Comparison of ENCODE assay signal across 18 mouse cellular contexts in genomic region chrX:140997912-140998545, GRCm38 (mm10). TPM values are rescaled to one million over a fixed set of nuclear protein-coding genes. Genes with fewer than 3 reads are reported as not detected.
A peak's percentile ranks its signal among the peaks of the same experiment; 100 is the strongest.
DNase-seq lines count a peak whose midpoint lies in the region; ATAC-seq and TF ChIP-seq lines count a peak whose summit lies in the region.
"Had no signal": no experiment of that assay in that cellular context is flagged by ENCODE, and none has a peak within 500 bp of the region (broad histone marks: within the 10 kb centered on the region; RNA-seq: fewer than 3 reads in every experiment).

No protein-coding gene starts in this region.

- H3K36me3 ChIP-seq in forebrain, embryonic 13.5 days (ENCODE audit: poor library complexity, severe bottlenecking) = 0 out of 2 replicates have a peak, but pooled peaks cover 4% of the 10 kb centered on the region
- no peaks in the 10 kb centered on the region for H3K36me3 ChIP-seq in forebrain, embryonic 11.5 days (ENCODE audit: control insufficient read depth, insufficient read depth, low read length)
- 0 out of 2 replicates have a peak, but pooled peaks cover 3% of the 10 kb centered on the region for H3K36me3 ChIP-seq in hindbrain, embryonic 12.5 days
- peaks cover 3% of the 10 kb centered on the region; the same call in 1 of the 2 replicates for H3K36me3 ChIP-seq in hindbrain, embryonic 13.5 days
- H3K36me3 ChIP-seq in liver, embryonic 14.5 days (replicated peaks; ENCODE audit: control insufficient read depth, insufficient read depth, low read depth) = no peaks in the 10 kb centered on the region
- no peaks in the 10 kb centered on the region for H3K36me3 ChIP-seq in liver, postnatal 0 days (replicated peaks; ENCODE audit: insufficient read depth, low read length)
- no peaks in the 10 kb centered on the region for H3K36me3 ChIP-seq in midbrain, embryonic 13.5 days
- H3K36me3 ChIP-seq in midbrain, embryonic 14.5 days (ENCODE audit: control insufficient read depth, insufficient read depth, low read length) = no peaks in the 10 kb centered on the region
- H3K36me3 ChIP-seq: embryonic facial prominence, embryonic 12.5 days; heart, embryonic 13.5 days had no signal

- H3K9ac ChIP-seq in forebrain, embryonic 13.5 days = no peak overlapping the region
- H3K9ac ChIP-seq in forebrain, embryonic 11.5 days (ENCODE audit: low read length) = no peak overlapping the region
- no peak overlapping the region for H3K9ac ChIP-seq in hindbrain, embryonic 12.5 days
- no peak overlapping the region for H3K9ac ChIP-seq in hindbrain, embryonic 13.5 days
- H3K9ac ChIP-seq in liver, embryonic 14.5 days (replicated peaks) = no peak overlapping the region
- H3K9ac ChIP-seq in liver, postnatal 0 days (replicated peaks) = no peak overlapping the region
- H3K9ac ChIP-seq in midbrain, embryonic 13.5 days (replicated peaks) = no peak overlapping the region
- H3K9ac ChIP-seq in midbrain, embryonic 14.5 days (replicated peaks; ENCODE audit: low read length) = no peak overlapping the region
- H3K9ac ChIP-seq: embryonic facial prominence, embryonic 12.5 days; forebrain, postnatal 0 days; heart, embryonic 13.5 days had no signal

- no peak overlapping the region for H3K4me2 ChIP-seq in forebrain, embryonic 13.5 days
- no peak overlapping the region for H3K4me2 ChIP-seq in forebrain, embryonic 11.5 days (ENCODE audit: low read depth, low read length, severe bottlenecking)
- no peak overlapping the region for H3K4me2 ChIP-seq in hindbrain, embryonic 12.5 days (replicated peaks)
- H3K4me2 ChIP-seq in hindbrain, embryonic 13.5 days = no peak overlapping the region
- H3K4me2 ChIP-seq in liver, embryonic 14.5 days (ENCODE audit: low read depth) = no peak overlapping the region
- no peak overlapping the region for H3K4me2 ChIP-seq in liver, postnatal 0 days (ENCODE audit: low read depth, low read length)
- H3K4me2 ChIP-seq in midbrain, embryonic 13.5 days (replicated peaks) = no peak overlapping the region
- H3K4me2 ChIP-seq in midbrain, embryonic 14.5 days (ENCODE audit: low read length) = no peak overlapping the region
- H3K4me2 ChIP-seq: embryonic facial prominence, embryonic 12.5 days; heart, embryonic 13.5 days had no signal

- H3K27ac ChIP-seq in forebrain, embryonic 13.5 days = no peak overlapping the region
- no peak overlapping the region for H3K27ac ChIP-seq in forebrain, embryonic 11.5 days (ENCODE audit: low read depth, low read length)
- H3K27ac ChIP-seq in hindbrain, embryonic 12.5 days = no peak overlapping the region
- H3K27ac ChIP-seq in hindbrain, embryonic 13.5 days = no peak overlapping the region
- no peak overlapping the region for H3K27ac ChIP-seq in liver, embryonic 14.5 days
- no peak overlapping the region for H3K27ac ChIP-seq in liver, postnatal 0 days (ENCODE audit: low read depth)
- H3K27ac ChIP-seq in midbrain, embryonic 13.5 days = no peak overlapping the region
- no peak overlapping the region for H3K27ac ChIP-seq in midbrain, embryonic 14.5 days (replicated peaks; ENCODE audit: low read depth, low read length)
- H3K27ac ChIP-seq: embryonic facial prominence, embryonic 12.5 days; heart, embryonic 13.5 days had no signal

- 0 out of 2 replicates have a peak, but pooled peaks have one; percentile 24 for ATAC-seq in forebrain, embryonic 13.5 days
- no peak for ATAC-seq in forebrain, embryonic 11.5 days (replicated peaks; ENCODE audit: low FRiP score)
- 0 out of 2 replicates have a peak, but pooled peaks have one; percentile 22 for ATAC-seq in hindbrain, embryonic 12.5 days (ENCODE audit: low FRiP score)
- no peak for ATAC-seq in hindbrain, embryonic 13.5 days (ENCODE audit: low FRiP score)
- 0 out of 2 replicates have a peak, but pooled peaks have one; percentile 21 for ATAC-seq in liver, embryonic 14.5 days (ENCODE audit: insufficient read depth)
- no peak for ATAC-seq in liver, postnatal 0 days
- ATAC-seq in midbrain, embryonic 13.5 days = 0 out of 2 replicates have a peak, but pooled peaks have one; percentile 30
- no peak; the same call in 1 of the 2 replicates for ATAC-seq in midbrain, embryonic 14.5 days (ENCODE audit: low FRiP score, low TSS enrichment)

- H3K27me3 ChIP-seq in forebrain, embryonic 13.5 days = peaks cover 13% of the 10 kb centered on the region; the same call in 1 of the 2 replicates
- H3K27me3 ChIP-seq in forebrain, embryonic 11.5 days (ENCODE audit: control insufficient read depth, insufficient read depth, low read length) = peaks cover 14% of the 10 kb centered on the region; the same call in 1 of the 2 replicates
- H3K27me3 ChIP-seq in hindbrain, embryonic 12.5 days = peaks cover 53% of the 10 kb centered on the region
- peaks cover 47% of the 10 kb centered on the region for H3K27me3 ChIP-seq in hindbrain, embryonic 13.5 days
- H3K27me3 ChIP-seq in liver, embryonic 14.5 days (ENCODE audit: control insufficient read depth, insufficient read depth, low read length) = no peaks in the 10 kb centered on the region
- H3K27me3 ChIP-seq in liver, postnatal 0 days (ENCODE audit: insufficient read depth, low read length) = peaks cover 4% of the 10 kb centered on the region; the same call in 1 of the 2 replicates
- peaks cover 34% of the 10 kb centered on the region for H3K27me3 ChIP-seq in midbrain, embryonic 13.5 days
- H3K27me3 ChIP-seq in midbrain, embryonic 14.5 days (ENCODE audit: control insufficient read depth, insufficient read depth, low read length) = no peaks in the 10 kb centered on the region; the same call in 1 of the 2 replicates

- H3K9me3 ChIP-seq in forebrain, embryonic 13.5 days (replicated peaks) = no peaks in the 10 kb centered on the region
- no peaks in the 10 kb centered on the region for H3K9me3 ChIP-seq in forebrain, embryonic 11.5 days (ENCODE audit: control insufficient read depth, low read length)
- no peaks in the 10 kb centered on the region for H3K9me3 ChIP-seq in hindbrain, embryonic 12.5 days (replicated peaks)
- H3K9me3 ChIP-seq in hindbrain, embryonic 13.5 days = no peaks in the 10 kb centered on the region
- H3K9me3 ChIP-seq in liver, embryonic 14.5 days (ENCODE audit: control insufficient read depth, low read length) = no peaks in the 10 kb centered on the region
- no peaks in the 10 kb centered on the region for H3K9me3 ChIP-seq in liver, postnatal 0 days (ENCODE audit: low read length)
- H3K9me3 ChIP-seq in midbrain, embryonic 13.5 days = no peaks in the 10 kb centered on the region
- H3K9me3 ChIP-seq in midbrain, embryonic 14.5 days (ENCODE audit: control insufficient read depth, low read length) = no peaks in the 10 kb centered on the region
- H3K9me3 ChIP-seq: embryonic facial prominence, embryonic 12.5 days; heart, embryonic 13.5 days had no signal

- H3K4me1 ChIP-seq in forebrain, embryonic 13.5 days = no peaks in the 10 kb centered on the region
- no peaks in the 10 kb centered on the region for H3K4me1 ChIP-seq in forebrain, embryonic 11.5 days (replicated peaks; ENCODE audit: control insufficient read depth, insufficient read depth, low read length)
- H3K4me1 ChIP-seq in hindbrain, embryonic 12.5 days = no peaks in the 10 kb centered on the region
- H3K4me1 ChIP-seq in hindbrain, embryonic 13.5 days (replicated peaks) = no peaks in the 10 kb centered on the region
- no peaks in the 10 kb centered on the region for H3K4me1 ChIP-seq in liver, embryonic 14.5 days (replicated peaks; ENCODE audit: control insufficient read depth in 2 of 2, insufficient read depth in 2 of 2, low read length in 1 of 2)
- no peaks in the 10 kb centered on the region for H3K4me1 ChIP-seq in liver, postnatal 0 days (ENCODE audit: insufficient read depth)
- H3K4me1 ChIP-seq in midbrain, embryonic 13.5 days (replicated peaks) = no peaks in the 10 kb centered on the region
- H3K4me1 ChIP-seq in midbrain, embryonic 14.5 days (ENCODE audit: control insufficient read depth, insufficient read depth, low read length) = no peaks in the 10 kb centered on the region
- H3K4me1 ChIP-seq: embryonic facial prominence, embryonic 12.5 days; heart, embryonic 13.5 days had no signal

- TF ChIP-seq CTCF in liver, embryonic 14.5 days (IDR thresholded peaks at IDR 0.05; ENCODE audit: low read depth) = no peak
- TF ChIP-seq CTCF in liver, postnatal 0 days (IDR thresholded peaks at IDR 0.05; ENCODE audit: low read depth) = no peak

- no peak overlapping the region for H3K4me3 ChIP-seq in forebrain, embryonic 13.5 days
- H3K4me3 ChIP-seq in forebrain, embryonic 11.5 days (ENCODE audit: low read depth, low read length) = no peak overlapping the region
- no peak overlapping the region for H3K4me3 ChIP-seq in hindbrain, embryonic 12.5 days
- no peak overlapping the region for H3K4me3 ChIP-seq in hindbrain, embryonic 13.5 days
- H3K4me3 ChIP-seq in liver, embryonic 14.5 days (ENCODE audit: insufficient read depth in 1 of 2, low read depth in 2 of 2, low read length in 2 of 2) = no peak overlapping the region
- no peak overlapping the region for H3K4me3 ChIP-seq in liver, postnatal 0 days (ENCODE audit: low read depth, low read length)
- no peak overlapping the region for H3K4me3 ChIP-seq in midbrain, embryonic 13.5 days (replicated peaks)
- H3K4me3 ChIP-seq in midbrain, embryonic 14.5 days (replicated peaks; ENCODE audit: low read depth, low read length) = no peak overlapping the region
- H3K4me3 ChIP-seq: embryonic facial prominence, embryonic 12.5 days; heart, embryonic 13.5 days had no signal

- no peak for TF ChIP-seq EP300 in liver, embryonic 14.5 days (IDR thresholded peaks at IDR 0.05; ENCODE audit: low read depth)
- no peak for TF ChIP-seq EP300 in liver, postnatal 0 days (IDR thresholded peaks at IDR 0.05; ENCODE audit: low read depth)

- DNase-seq in forebrain, embryonic 11.5 days (ENCODE audit: low spot score) = no peak
- no peak for DNase-seq in liver, embryonic 14.5 days (ENCODE audit: low read depth in 3 of 3, low spot score in 3 of 3)
- no peak for DNase-seq in liver, postnatal 0 days
- no peak for DNase-seq in midbrain, embryonic 14.5 days
- DNase-seq: adrenal gland, postnatal 10 days; cerebellum, adult 11 months; cerebellum, adult 8-10 months; cerebellum, postnatal 14 days; embryo, embryonic 11 days; forebrain, postnatal 0 days; gastrocnemius, postnatal 14 days; heart, postnatal 36 days had no signal

- 88% methylated on average over 1 of the region's 1 CpGs for WGBS in forebrain, embryonic 13.5 days
- WGBS in forebrain, embryonic 11.5 days = 60% methylated on average over 1 of the region's 1 CpGs
- WGBS in hindbrain, embryonic 12.5 days = 67% methylated on average over 1 of the region's 1 CpGs
- 67% methylated on average over 1 of the region's 1 CpGs for WGBS in hindbrain, embryonic 13.5 days
- WGBS in liver, embryonic 14.5 days (ENCODE audit: insufficient replicate concordance) = 82% methylated on average over 1 of the region's 1 CpGs
- 100% methylated on average over 1 of the region's 1 CpGs for WGBS in liver, postnatal 0 days (ENCODE audit: insufficient replicate concordance)
- WGBS in midbrain, embryonic 13.5 days = 33% methylated on average over 1 of the region's 1 CpGs
- WGBS in midbrain, embryonic 14.5 days = 73% methylated on average over 1 of the region's 1 CpGs

RNA-seq across cellular contexts. Expression of gene Atg4a, which starts 41.3 kb away (rescaled TPM):
- 12.2 and 12.3 TPM in 2 replicates for polyA plus RNA-seq in forebrain, embryonic 13.5 days (2015; fragmentation: Nextera tagmentation; extraction: Ambion mirVana)
- 13.3 and 13.6 TPM in 2 replicates for polyA plus RNA-seq in forebrain, embryonic 11.5 days (2014; fragmentation: Nextera tagmentation; extraction: Ambion mirVana)
- polyA plus RNA-seq in hindbrain, embryonic 12.5 days (2016; fragmentation: Nextera tagmentation; extraction: Ambion mirVana) = 12.7 and 14.5 TPM in 2 replicates
- polyA plus RNA-seq in hindbrain, embryonic 13.5 days (2015; fragmentation: Nextera tagmentation; extraction: Ambion mirVana) = 8.8 and 10.1 TPM in 2 replicates
- 7.8 and 11.2 TPM in 2 replicates for polyA plus RNA-seq in liver, embryonic 14.5 days (2012; rRNA removed)
- 27.9 and 30.6 TPM in 2 replicates for polyA plus RNA-seq in liver, embryonic 14.5 days (2014; fragmentation: Nextera tagmentation; extraction: Ambion mirVana)
- polyA plus RNA-seq in liver, postnatal 0 days (2015; fragmentation: Nextera tagmentation; extraction: Ambion mirVana) = 16.7 and 18.3 TPM in 2 replicates
- polyA plus RNA-seq in midbrain, embryonic 13.5 days (2015; fragmentation: Nextera tagmentation; extraction: Ambion mirVana) = 12.2 and 13.3 TPM in 2 replicates
- 9.3 and 11.1 TPM in 2 replicates for polyA plus RNA-seq in midbrain, embryonic 14.5 days (2014; fragmentation: Nextera tagmentation; extraction: Ambion mirVana)

RNA-seq across cellular contexts. Expression of gene Psmd10, which starts 41.5 kb away (rescaled TPM):
- 47.6 and 49.1 TPM in 2 replicates for polyA plus RNA-seq in forebrain, embryonic 13.5 days (2015; fragmentation: Nextera tagmentation; extraction: Ambion mirVana)
- polyA plus RNA-seq in forebrain, embryonic 11.5 days (2014; fragmentation: Nextera tagmentation; extraction: Ambion mirVana) = 38.5 and 44.6 TPM in 2 replicates
- polyA plus RNA-seq in hindbrain, embryonic 12.5 days (2016; fragmentation: Nextera tagmentation; extraction: Ambion mirVana) = 41.4 and 41.5 TPM in 2 replicates
- polyA plus RNA-seq in hindbrain, embryonic 13.5 days (2015; fragmentation: Nextera tagmentation; extraction: Ambion mirVana) = 49.5 and 51.0 TPM in 2 replicates
- polyA plus RNA-seq in liver, embryonic 14.5 days (2012; rRNA removed) = 11.5 and 16.8 TPM in 2 replicates
- polyA plus RNA-seq in liver, embryonic 14.5 days (2014; fragmentation: Nextera tagmentation; extraction: Ambion mirVana) = 39.1 and 39.4 TPM in 2 replicates
- polyA plus RNA-seq in liver, postnatal 0 days (2015; fragmentation: Nextera tagmentation; extraction: Ambion mirVana) = 21.4 and 23.5 TPM in 2 replicates
- polyA plus RNA-seq in midbrain, embryonic 13.5 days (2015; fragmentation: Nextera tagmentation; extraction: Ambion mirVana) = 47.1 and 50.1 TPM in 2 replicates
- polyA plus RNA-seq in midbrain, embryonic 14.5 days (2014; fragmentation: Nextera tagmentation; extraction: Ambion mirVana) = 42.5 and 47.0 TPM in 2 replicates

Comparison
In these comparisons a context has a peak if more than half of its experiments do, and no peak if none do; other contexts are left out.
1. ATAC-seq: peak in forebrain, embryonic 13.5 days (single experiment), hindbrain, embryonic 12.5 days (single experiment), liver, embryonic 14.5 days (single experiment) and midbrain, embryonic 13.5 days (single experiment); none in forebrain, embryonic 11.5 days (single experiment), hindbrain, embryonic 13.5 days (single experiment), liver, postnatal 0 days (single experiment) and midbrain, embryonic 14.5 days (single experiment).